Mouse (Mus musculus): ENCODE data around the gene Papss2. TPM values are rescaled to one million over a fixed set of nuclear protein-coding genes. Genes with fewer than 3 reads are reported as not detected.

Papss2 gene
- polyA plus RNA-seq, 1 experiment = 2.2 TPM

- no peak overlapping the region for H3K27ac ChIP-seq (ENCODE audit: insufficient read depth, low read depth, low read length)
- H3K4me1 ChIP-seq (ENCODE audit: control insufficient read depth, insufficient read depth, low read length) = 0 out of 2 replicates have a peak, but pooled peaks cover 2% of the 10 kb centered on the region
- TF ChIP-seq CTCF (IDR thresholded peaks at IDR 0.05; ENCODE audit: low read depth, low read length) (no peak), POLR2A (IDR thresholded peaks at IDR 0.05; ENCODE audit: borderline replicate concordance, low read depth, low read length) (no peak)
- no peak overlapping the region for H3K4me3 ChIP-seq (ENCODE audit: insufficient read depth, low read length)
Observed at GRCm38 (mm10) chr19:32593870-32594269, 1.7 kb upstream of the Papss2 start.

- Histone ChIP-seq H3K27ac (ENCODE audit: insufficient read depth, low read depth, low read length) (no peak overlapping the region), H3K4me3 (ENCODE audit: insufficient read depth, low read length) (peak overlapping the region; percentile 77), H3K4me1 (ENCODE audit: control insufficient read depth, insufficient read depth, low read length) (0 out of 2 replicates have a peak, but pooled peaks cover 2% of the 10 kb centered on the region)
- no peak for TF ChIP-seq CTCF (IDR thresholded peaks at IDR 0.05; ENCODE audit: low read depth, low read length)
- no peak for TF ChIP-seq POLR2A (IDR thresholded peaks at IDR 0.05; ENCODE audit: borderline replicate concordance, low read depth, low read length)
Observed at GRCm38 (mm10) chr19:32595131-32595505, 472 bp upstream of the Papss2 start.

GRCm38 (mm10) chr19:32599006-32599405 lies 3.4 kb downstream of the Papss2 start:
- no peak overlapping the region for H3K4me3 ChIP-seq (ENCODE audit: insufficient read depth, low read length)
- H3K27ac ChIP-seq (ENCODE audit: insufficient read depth, low read depth, low read length) = no peak overlapping the region
- H3K4me1 ChIP-seq (ENCODE audit: control insufficient read depth, insufficient read depth, low read length) = peaks cover 6% of the 10 kb centered on the region; the same call in 1 of the 2 replicates
- TF ChIP-seq CTCF (IDR thresholded peaks at IDR 0.05; ENCODE audit: low read depth, low read length) (no peak), POLR2A (IDR thresholded peaks at IDR 0.05; ENCODE audit: borderline replicate concordance, low read depth, low read length) (no peak)

- H3K27ac ChIP-seq (ENCODE audit: insufficient read depth, low read depth, low read length) = no peak overlapping the region
- TF ChIP-seq CTCF (IDR thresholded peaks at IDR 0.05; ENCODE audit: low read depth, low read length) = no peak
- no peak for TF ChIP-seq POLR2A (IDR thresholded peaks at IDR 0.05; ENCODE audit: borderline replicate concordance, low read depth, low read length)
- H3K4me1 ChIP-seq (ENCODE audit: control insufficient read depth, insufficient read depth, low read length) = peaks cover 6% of the 10 kb centered on the region; the same call in 1 of the 2 replicates
- no peak overlapping the region for H3K4me3 ChIP-seq (ENCODE audit: insufficient read depth, low read length)
Observed at GRCm38 (mm10) chr19:32599436-32599835, 3.8 kb downstream of the Papss2 start.

GRCm38 (mm10) chr19:32601033-32601770 lies 5.6 kb downstream of the Papss2 start:
- H3K27ac ChIP-seq (ENCODE audit: insufficient read depth, low read depth, low read length) = no peak overlapping the region
- H3K4me3 ChIP-seq (ENCODE audit: insufficient read depth, low read length) = no peak overlapping the region
- no peak for TF ChIP-seq CTCF (IDR thresholded peaks at IDR 0.05; ENCODE audit: low read depth, low read length)
- no peak for TF ChIP-seq POLR2A (IDR thresholded peaks at IDR 0.05; ENCODE audit: borderline replicate concordance, low read depth, low read length)
- H3K4me1 ChIP-seq (ENCODE audit: control insufficient read depth, insufficient read depth, low read length) = peaks cover 6% of the 10 kb centered on the region; the same call in 1 of the 2 replicates

GRCm38 (mm10) chr19:32603466-32603865 lies 7.9 kb downstream of the Papss2 start:
- no peak overlapping the region for H3K27ac ChIP-seq (ENCODE audit: insufficient read depth, low read depth, low read length)
- peaks cover 5% of the 10 kb centered on the region; the same call in 1 of the 2 replicates for H3K4me1 ChIP-seq (ENCODE audit: control insufficient read depth, insufficient read depth, low read length)
- H3K4me3 ChIP-seq (ENCODE audit: insufficient read depth, low read length) = no peak overlapping the region
- TF ChIP-seq POLR2A (IDR thresholded peaks at IDR 0.05; ENCODE audit: borderline replicate concordance, low read depth, low read length) (no peak), CTCF (IDR thresholded peaks at IDR 0.05; ENCODE audit: low read depth, low read length) (no peak)

- TF ChIP-seq CTCF (IDR thresholded peaks at IDR 0.05; ENCODE audit: low read depth, low read length) (no peak), POLR2A (IDR thresholded peaks at IDR 0.05; ENCODE audit: borderline replicate concordance, low read depth, low read length) (no peak)
- Histone ChIP-seq H3K4me1 (ENCODE audit: control insufficient read depth, insufficient read depth, low read length) (peaks cover 5% of the 10 kb centered on the region; the same call in 1 of the 2 replicates), H3K27ac (ENCODE audit: insufficient read depth, low read depth, low read length) (no peak overlapping the region), H3K4me3 (ENCODE audit: insufficient read depth, low read length) (no peak overlapping the region)
Observed at GRCm38 (mm10) chr19:32604127-32604526, 8.5 kb downstream of the Papss2 start.

- no peak overlapping the region for H3K27ac ChIP-seq (ENCODE audit: insufficient read depth, low read depth, low read length)
- peaks cover 5% of the 10 kb centered on the region; the same call in 1 of the 2 replicates for H3K4me1 ChIP-seq (ENCODE audit: control insufficient read depth, insufficient read depth, low read length)
- H3K4me3 ChIP-seq (ENCODE audit: insufficient read depth, low read length) = no peak overlapping the region
- no peak for TF ChIP-seq POLR2A (IDR thresholded peaks at IDR 0.05; ENCODE audit: borderline replicate concordance, low read depth, low read length)
- no peak for TF ChIP-seq CTCF (IDR thresholded peaks at IDR 0.05; ENCODE audit: low read depth, low read length)
Observed at GRCm38 (mm10) chr19:32604563-32605252, 9.1 kb downstream of the Papss2 start.

GRCm38 (mm10) chr19:32606227-32606827 lies 10.7 kb downstream of the Papss2 start:
- Histone ChIP-seq H3K4me1 (ENCODE audit: control insufficient read depth, insufficient read depth, low read length) (no peaks in the 10 kb centered on the region), H3K27ac (ENCODE audit: insufficient read depth, low read depth, low read length) (no peak overlapping the region), H3K4me3 (ENCODE audit: insufficient read depth, low read length) (no peak overlapping the region)
- TF ChIP-seq POLR2A (IDR thresholded peaks at IDR 0.05; ENCODE audit: borderline replicate concordance, low read depth, low read length) = no peak
- no peak for TF ChIP-seq CTCF (IDR thresholded peaks at IDR 0.05; ENCODE audit: low read depth, low read length)
